In genomic region chr7:73411986-73412385, GRCm38 (mm10) we compare ENCODE assay signal across 14 mouse cellular contexts. TPM values are rescaled to one million over a fixed set of nuclear protein-coding genes. Genes with fewer than 3 reads are reported as not detected.
DNase-seq lines count a peak whose midpoint lies in the region; ATAC-seq and TF ChIP-seq lines count a peak whose summit lies in the region.
"Had no signal": no experiment of that assay in that cellular context is flagged by ENCODE, and none has a peak within 500 bp of the region (broad histone marks: within the 10 kb centered on the region; RNA-seq: fewer than 3 reads in every experiment).

No protein-coding gene starts in this region.

- H3K4me3 ChIP-seq in embryonic facial prominence, embryonic 13.5 days, result no peak overlapping the region
- no peak overlapping the region for H3K4me3 ChIP-seq in embryonic facial prominence, embryonic 10.5 days
- no peak overlapping the region for H3K4me3 ChIP-seq in lung, embryonic 16.5 days (ENCODE audit: low read length)
- H3K4me3 ChIP-seq in lung, adult 2 months (replicated peaks; ENCODE audit: extremely low read depth, low read depth, low read length), result no peak overlapping the region
- no peak overlapping the region for H3K4me3 ChIP-seq in hindbrain, embryonic 15.5 days
- H3K4me3 ChIP-seq in stomach, embryonic 16.5 days (replicated peaks; ENCODE audit: low read length), result no peak overlapping the region
- H3K4me3 ChIP-seq: heart, embryonic 12.5 days had no signal

- H3K36me3 ChIP-seq in embryonic facial prominence, embryonic 13.5 days, result peaks cover 89% of the 10 kb centered on the region
- peaks cover 100% of the 10 kb centered on the region for H3K36me3 ChIP-seq in embryonic facial prominence, embryonic 10.5 days (replicated peaks)
- H3K36me3 ChIP-seq in lung, embryonic 16.5 days (ENCODE audit: control insufficient read depth, insufficient read depth, low read length), result peaks cover 12% of the 10 kb centered on the region
- H3K36me3 ChIP-seq in hindbrain, embryonic 15.5 days, result peaks cover 10% of the 10 kb centered on the region
- H3K36me3 ChIP-seq in stomach, embryonic 16.5 days (ENCODE audit: control insufficient read depth, insufficient read depth, low read length), result no peaks in the 10 kb centered on the region

- no peaks in the 10 kb centered on the region for H3K27me3 ChIP-seq in embryonic facial prominence, embryonic 13.5 days
- no peaks in the 10 kb centered on the region for H3K27me3 ChIP-seq in embryonic facial prominence, embryonic 10.5 days (replicated peaks; ENCODE audit: low read depth, poor library complexity, severe bottlenecking)
- no peaks in the 10 kb centered on the region for H3K27me3 ChIP-seq in lung, embryonic 16.5 days (ENCODE audit: control insufficient read depth, insufficient read depth, low read depth, low read length)
- H3K27me3 ChIP-seq in hindbrain, embryonic 15.5 days, result no peaks in the 10 kb centered on the region
- no peaks in the 10 kb centered on the region for H3K27me3 ChIP-seq in stomach, embryonic 16.5 days (ENCODE audit: control insufficient read depth, insufficient read depth, low read length)
- H3K27me3 ChIP-seq: heart, embryonic 12.5 days had no signal

- H3K4me1 ChIP-seq in embryonic facial prominence, embryonic 13.5 days, result peaks cover 20% of the 10 kb centered on the region
- peaks cover 24% of the 10 kb centered on the region for H3K4me1 ChIP-seq in embryonic facial prominence, embryonic 10.5 days
- H3K4me1 ChIP-seq in lung, embryonic 16.5 days (replicated peaks; ENCODE audit: control insufficient read depth, insufficient read depth, low read length), result peaks cover 14% of the 10 kb centered on the region
- H3K4me1 ChIP-seq in lung, adult 2 months (ENCODE audit: control insufficient read depth, insufficient read depth, low read length), result 0 out of 2 replicates have a peak, but pooled peaks cover 5% of the 10 kb centered on the region
- H3K4me1 ChIP-seq in hindbrain, embryonic 15.5 days (replicated peaks), result peaks cover 23% of the 10 kb centered on the region
- H3K4me1 ChIP-seq in stomach, embryonic 16.5 days (ENCODE audit: control insufficient read depth, insufficient read depth, low read length), result peaks cover 12% of the 10 kb centered on the region; the same call in 1 of the 2 replicates

- DNase-seq in embryonic facial prominence, embryonic 10.5 days (ENCODE audit: low spot score), result no peak
- no peak for DNase-seq in lung, adult 2 months
- DNase-seq in adrenal gland, adult 18-20 months (ENCODE audit: low spot score in 2 of 2), result no peak
- DNase-seq in embryo, embryonic 10.5 days (ENCODE audit: low spot score), result no peak
- DNase-seq: adrenal gland, postnatal 36 days; kidney, postnatal 36 days; liver; spleen, adult 18-20 months had no signal

- WGBS in embryonic facial prominence, embryonic 13.5 days, result 78% methylated on average over 4 of the region's 4 CpGs
- WGBS in embryonic facial prominence, embryonic 10.5 days, result 91% methylated on average over 4 of the region's 4 CpGs
- WGBS in lung, embryonic 16.5 days, result 81% methylated on average over 4 of the region's 4 CpGs
- 63% methylated on average over 4 of the region's 4 CpGs for WGBS in lung, adult 2 months
- 72% methylated on average over 4 of the region's 4 CpGs for WGBS in hindbrain, embryonic 15.5 days
- 90% methylated on average over 4 of the region's 4 CpGs for WGBS in stomach, embryonic 16.5 days

- no peak overlapping the region for H3K4me2 ChIP-seq in embryonic facial prominence, embryonic 13.5 days
- no peak overlapping the region for H3K4me2 ChIP-seq in lung, embryonic 16.5 days (ENCODE audit: low read depth, low read length)
- H3K4me2 ChIP-seq in hindbrain, embryonic 15.5 days, result no peak overlapping the region
- no peak overlapping the region for H3K4me2 ChIP-seq in stomach, embryonic 16.5 days (ENCODE audit: low read depth, low read length)
- H3K4me2 ChIP-seq: heart, embryonic 12.5 days had no signal

- no peak; the same call in 1 of the 2 replicates for ATAC-seq in embryonic facial prominence, embryonic 13.5 days (ENCODE audit: insufficient number of reproducible peaks, insufficient read depth, low FRiP score, low TSS enrichment, low read depth)
- no peak for ATAC-seq in lung, embryonic 16.5 days (ENCODE audit: low read depth)
- no peak for ATAC-seq in hindbrain, embryonic 15.5 days (ENCODE audit: low FRiP score, low read depth)
- no peak for ATAC-seq in stomach, embryonic 16.5 days (ENCODE audit: insufficient read depth, low FRiP score)
- ATAC-seq: intestine, postnatal 0 days had no signal

- no peak for TF ChIP-seq CTCF in lung, adult 2 months (IDR thresholded peaks at IDR 0.05; ENCODE audit: insufficient read depth, low read length)

- H3K9ac ChIP-seq in embryonic facial prominence, embryonic 13.5 days, result no peak overlapping the region
- no peak overlapping the region for H3K9ac ChIP-seq in lung, embryonic 16.5 days (ENCODE audit: low read length)
- no peak overlapping the region for H3K9ac ChIP-seq in hindbrain, embryonic 15.5 days
- no peak overlapping the region for H3K9ac ChIP-seq in stomach, embryonic 16.5 days (ENCODE audit: low read length)
- H3K9ac ChIP-seq: heart, embryonic 12.5 days had no signal

- H3K27ac ChIP-seq in embryonic facial prominence, embryonic 13.5 days, result 0 out of 2 replicates have a peak overlapping the region, but pooled peaks have one; percentile 22
- no peak overlapping the region; the same call in 1 of the 2 replicates for H3K27ac ChIP-seq in embryonic facial prominence, embryonic 10.5 days (replicated peaks)
- H3K27ac ChIP-seq in lung, embryonic 16.5 days (ENCODE audit: low read length), result peak overlapping the region; percentile 38
- peak overlapping the region; percentile 52 for H3K27ac ChIP-seq in hindbrain, embryonic 15.5 days (replicated peaks)
- peak overlapping the region; percentile 4; the same call in 1 of the 2 replicates for H3K27ac ChIP-seq in stomach, embryonic 16.5 days (ENCODE audit: low read length)

- TF ChIP-seq POLR2A in lung, adult 2 months (IDR thresholded peaks at IDR 0.05; ENCODE audit: borderline replicate concordance, extremely low read depth, low read depth, low read length), result no peak

- H3K9me3 ChIP-seq in embryonic facial prominence, embryonic 13.5 days, result no peaks in the 10 kb centered on the region
- H3K9me3 ChIP-seq in embryonic facial prominence, embryonic 10.5 days, result no peaks in the 10 kb centered on the region
- H3K9me3 ChIP-seq in lung, embryonic 16.5 days (ENCODE audit: control insufficient read depth, low read length), result no peaks in the 10 kb centered on the region
- H3K9me3 ChIP-seq in hindbrain, embryonic 15.5 days, result no peaks in the 10 kb centered on the region
- H3K9me3 ChIP-seq in stomach, embryonic 16.5 days (replicated peaks; ENCODE audit: control insufficient read depth, low read length), result no peaks in the 10 kb centered on the region
- H3K9me3 ChIP-seq: heart, embryonic 12.5 days had no signal

RNA-seq across cellular contexts. Expression of gene Rgma, which starts 36.7 kb away (rescaled TPM):
- 21.8 and 23.6 TPM in 2 replicates for polyA plus RNA-seq in embryonic facial prominence, embryonic 13.5 days (2015; fragmentation: Nextera tagmentation; extraction: Ambion mirVana)
- 23.4 and 26.5 TPM in 2 replicates for polyA plus RNA-seq in embryonic facial prominence, embryonic 10.5 days (2016; fragmentation: Nextera tagmentation; extraction: Ambion mirVana)
- polyA plus RNA-seq in lung, embryonic 16.5 days (2015; fragmentation: Nextera tagmentation; extraction: Ambion mirVana), result 10.1 and 10.5 TPM in 2 replicates
- 23.4 and 27.5 TPM in 2 replicates for polyA plus RNA-seq in lung, adult 2 months (2012; rRNA removed)
- 39.5 and 45.1 TPM in 2 replicates for polyA plus RNA-seq in hindbrain, embryonic 15.5 days (2015; fragmentation: Nextera tagmentation; extraction: Ambion mirVana)
- polyA plus RNA-seq in stomach, embryonic 16.5 days (2015; fragmentation: Nextera tagmentation; extraction: Ambion mirVana), result 10.7 and 11.7 TPM in 2 replicates
- total RNA-seq in adrenal gland, adult 18-20 months (2021), result 10 to 100 TPM in 1 of 2 experiments, 1 to 10 TPM in 1; 8.1 to 12.1 TPM
